Mouse (Mus musculus) forelimb bud, embryonic 11.5 days (tissue): Measurements from ENCODE around the gene Troap.

Source experiments
- DNase-seq: peaks from one replicate; pipeline ENCODE4 v3.0.0-alpha.2; 2012; ENCODE audit warnings: low read depth, low spot score

Gene Troap

GRCm38 (mm10) chr15:99113396-99113975, 39.1 kb downstream of the Troap start:
- DNase-seq, result no peak

GRCm38 (mm10) chr15:99114312-99115064, 40.1 kb downstream of the Troap start:
- DNase-seq, result no peak

- DNase-seq, result no peak
Observed at GRCm38 (mm10) chr15:99115065-99115423, 40.7 kb downstream of the Troap start.

- DNase-seq, result no peak
Observed at GRCm38 (mm10) chr15:99116539-99116938, 42.2 kb downstream of the Troap start.

- no peak for DNase-seq
Observed at GRCm38 (mm10) chr15:99120814-99121213, 46.4 kb downstream of the Troap start.

GRCm38 (mm10) chr15:99122642-99123041, 48.3 kb downstream of the Troap start:
- no peak for DNase-seq

- DNase-seq, result no peak
Observed at GRCm38 (mm10) chr15:99125711-99126080, 51.3 kb downstream of the Troap start, which contains the start of gene Spats2. Spats2 (plus strand) TSS chr15:99125916.

GRCm38 (mm10) chr15:99126081-99126815, 51.9 kb downstream of the Troap start:
- peak; percentile 95 for DNase-seq

- peak; percentile 46 for DNase-seq
Observed at GRCm38 (mm10) chr15:99126816-99127365, 52.5 kb downstream of the Troap start.

GRCm38 (mm10) chr15:99127851-99128522, 53.6 kb downstream of the Troap start:
- DNase-seq, result no peak

- no peak for DNase-seq
Observed at GRCm38 (mm10) chr15:99129441-99129840, 55.1 kb downstream of the Troap start.

- DNase-seq, result peak; percentile 21
Observed at GRCm38 (mm10) chr15:99129956-99130910, 55.9 kb downstream of the Troap start.
